Mouse (Mus musculus) kidney, adult 11 months (tissue): ENCODE data around the gene Gfra1.

Experiments used
- DNase-seq: peaks from one replicate; pipeline ENCODE4 v3.0.0; 2022

Gene Gfra1

GRCm38 (mm10) chr19:58313785-58314184 lies 141.9 kb downstream of the Gfra1 start:
- no peak for DNase-seq

GRCm38 (mm10) chr19:58312492-58312891 lies 143.2 kb downstream of the Gfra1 start:
- DNase-seq, result no peak

DNA sequence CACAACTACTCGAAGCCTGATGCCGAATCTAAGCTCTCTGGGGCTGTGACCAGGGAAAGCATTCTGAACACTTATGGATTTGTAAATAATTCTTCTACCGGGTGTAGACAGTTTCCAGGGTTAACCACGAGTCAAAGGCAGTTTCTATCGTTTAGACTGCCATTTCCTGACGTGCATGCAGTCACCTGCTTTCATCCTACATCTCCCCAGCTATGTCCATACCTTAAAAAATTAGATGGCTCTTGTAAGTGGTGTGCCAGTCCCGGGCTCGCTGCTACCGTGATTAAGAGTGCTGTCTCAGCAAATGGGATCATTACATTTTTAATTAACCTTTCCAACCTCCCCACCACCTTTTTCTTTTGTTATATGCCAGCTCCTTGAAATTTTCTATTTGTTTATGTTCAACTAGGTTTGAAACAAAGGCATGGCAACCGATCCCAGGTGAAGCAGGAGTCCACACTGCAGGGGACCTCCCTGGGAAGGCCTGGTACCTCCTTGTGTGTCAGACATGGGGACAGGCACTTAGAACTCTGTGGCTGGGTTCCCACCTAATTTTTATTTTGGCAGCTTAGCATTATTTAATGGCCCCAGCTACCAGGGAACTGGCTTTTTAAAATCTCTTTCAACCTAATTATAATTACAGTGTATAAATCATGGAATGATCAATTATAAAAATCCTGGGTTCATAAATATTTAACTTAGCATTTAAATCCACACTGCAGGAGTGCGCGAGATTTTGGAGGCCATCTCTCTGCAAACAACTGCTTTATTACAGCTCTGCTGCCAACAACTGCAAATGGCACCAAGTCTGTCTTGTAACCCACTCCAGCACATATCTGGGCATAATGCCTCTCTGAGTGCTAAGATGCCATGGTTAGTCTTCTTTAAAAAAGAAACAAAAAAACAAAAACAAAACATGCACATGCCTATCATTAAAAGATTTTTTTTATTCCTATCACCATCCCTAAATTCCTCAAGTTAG lies 145.1 kb downstream of the Gfra1 start:
- DNase-seq, result no peak

DNA sequence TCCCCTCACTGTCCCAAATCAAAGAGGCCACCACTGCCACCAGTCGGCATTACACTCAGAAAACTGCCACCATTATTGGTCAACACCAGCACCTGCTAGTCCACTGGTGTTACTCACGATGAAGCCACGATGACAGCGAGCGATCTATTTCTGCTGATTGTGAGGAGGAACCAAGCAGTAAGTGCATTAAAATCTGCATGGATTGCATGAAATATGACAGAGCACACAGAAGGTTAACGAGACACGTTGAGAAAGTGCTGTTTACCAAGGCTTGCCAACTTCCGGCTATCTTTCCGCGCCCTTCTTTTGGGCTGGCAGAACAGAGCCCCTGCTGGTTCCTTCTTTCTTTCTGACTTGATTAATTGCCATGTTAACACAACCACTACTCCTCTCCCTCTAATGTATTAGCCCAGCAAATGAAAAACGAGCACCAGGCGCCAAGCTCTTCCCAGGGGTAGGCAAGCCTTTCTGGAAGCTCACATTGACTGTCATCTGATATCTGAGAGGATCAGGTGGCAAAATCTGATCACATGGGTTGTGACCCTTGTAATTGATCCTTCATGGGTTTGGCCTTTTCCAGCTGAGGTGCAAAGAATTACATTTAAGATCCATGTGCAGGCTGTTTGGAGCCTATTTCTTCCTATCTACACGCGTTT lies 146.0 kb downstream of the Gfra1 start:
- DNase-seq, result no peak

DNA sequence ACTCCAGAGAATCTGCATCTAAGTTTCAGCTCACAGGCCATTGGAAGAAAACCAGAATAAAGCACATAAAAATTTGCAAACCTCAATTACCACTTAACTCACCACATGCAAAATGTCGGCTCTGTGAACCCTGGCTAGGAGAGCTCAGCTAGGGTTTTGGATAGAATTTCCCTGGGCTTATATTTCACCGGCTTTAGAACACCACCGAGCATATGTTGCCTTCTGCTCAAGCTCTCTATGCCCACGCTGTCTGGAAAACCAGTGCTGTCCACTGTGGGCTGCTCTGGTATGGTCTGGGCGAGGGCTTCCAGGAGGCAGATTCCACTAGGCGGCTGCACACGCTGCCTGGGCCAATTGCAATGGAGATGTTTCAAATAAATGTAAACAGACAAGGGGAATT lies 154.6 kb downstream of the Gfra1 start:
- no peak for DNase-seq

DNA sequence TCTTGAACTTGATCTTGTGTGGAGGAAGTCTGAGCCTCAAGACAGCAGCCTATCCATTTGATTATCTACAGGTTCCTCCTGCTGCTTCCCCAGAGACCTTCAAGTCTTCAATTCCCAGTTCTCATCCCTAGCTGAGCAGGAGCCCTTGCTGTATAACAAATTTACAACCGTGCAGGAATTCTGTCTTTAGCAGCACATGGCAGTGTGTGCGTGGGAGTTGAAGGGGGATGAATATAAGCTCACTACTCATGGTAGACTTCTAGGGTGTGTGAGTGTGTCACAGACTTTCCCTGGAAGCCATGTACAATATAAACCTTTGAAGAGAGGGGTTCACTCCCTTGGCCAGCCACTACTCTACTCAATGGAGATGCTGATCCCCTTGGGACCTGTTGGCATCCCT lies 157.8 kb downstream of the Gfra1 start:
- DNase-seq, result no peak

DNA sequence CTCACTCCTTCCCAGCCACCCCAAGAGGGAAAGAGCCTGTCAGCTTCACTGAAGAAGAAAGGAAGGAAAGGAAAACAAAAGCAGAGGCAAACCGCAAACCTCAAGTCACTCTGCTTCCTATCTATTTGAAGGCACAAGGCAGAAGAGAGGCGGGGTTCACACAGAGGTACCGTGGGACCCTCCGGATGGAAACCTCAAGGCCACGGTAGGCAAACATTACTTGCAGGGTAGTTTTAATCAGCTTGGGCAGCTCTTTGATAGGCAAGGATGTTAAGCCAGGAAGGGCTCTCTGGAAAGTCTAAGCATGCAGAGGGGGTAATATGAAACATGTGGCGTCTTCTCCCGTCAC lies 158.9 kb downstream of the Gfra1 start:
- DNase-seq, result no peak

DNA sequence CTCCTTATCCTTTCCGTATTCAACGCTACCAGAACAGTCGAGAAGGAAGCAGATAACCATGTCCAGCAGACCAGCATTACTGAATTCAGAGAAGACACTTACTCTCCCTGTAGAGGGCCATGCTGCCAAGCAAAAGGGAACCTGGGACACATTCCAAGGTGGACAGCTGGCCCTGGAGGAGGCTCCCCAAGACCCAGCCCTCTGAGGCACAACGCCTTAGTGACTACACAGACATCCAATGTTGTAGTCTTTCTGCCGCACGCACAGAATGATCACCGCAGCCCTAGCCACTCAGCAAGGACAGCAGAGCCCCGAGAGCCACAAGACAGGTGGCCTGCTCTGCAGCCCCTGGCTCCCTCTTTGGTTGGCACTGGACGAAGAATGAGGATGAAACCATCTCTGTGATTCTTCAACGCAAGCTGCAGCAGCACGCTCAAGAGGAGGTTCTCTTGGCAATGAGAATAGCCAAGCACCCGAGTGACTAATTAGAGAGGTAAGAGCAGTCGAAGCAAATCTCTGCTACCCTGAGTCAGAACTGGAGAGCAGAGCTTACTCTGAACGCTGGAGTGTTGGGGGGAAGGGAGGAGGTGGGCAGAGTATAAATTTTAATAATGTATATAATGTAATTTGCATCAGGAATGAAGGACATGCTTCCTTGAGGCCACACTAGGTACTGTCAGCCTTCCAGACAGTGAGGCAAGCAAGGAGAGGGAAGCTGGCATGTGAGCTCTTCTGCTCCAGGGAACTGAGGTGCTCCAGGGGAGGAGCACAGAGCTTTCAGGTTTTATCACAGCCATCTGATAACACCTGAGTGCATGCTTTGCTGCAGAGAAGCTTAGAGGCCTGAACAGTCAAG lies 159.5 kb downstream of the Gfra1 start:
- DNase-seq, result no peak

DNA sequence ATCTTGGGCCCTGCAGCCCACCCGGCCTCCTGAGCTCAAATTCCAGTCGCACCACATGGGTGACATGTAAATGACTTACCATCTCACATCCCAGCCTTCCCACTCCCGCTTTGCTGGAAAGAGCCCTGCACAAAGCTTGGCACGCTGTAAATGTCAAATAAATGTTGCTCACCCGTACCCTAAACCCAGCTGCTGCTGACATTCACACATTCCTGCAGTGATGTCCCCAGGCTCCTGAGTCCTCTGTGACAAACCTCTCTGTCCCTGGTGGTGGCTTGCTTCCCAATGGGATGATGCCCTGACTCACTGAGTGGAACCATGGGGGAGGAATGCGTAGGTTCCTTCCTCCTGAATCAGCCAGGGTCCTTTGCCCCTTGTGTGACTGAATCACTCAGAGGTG lies 167.6 kb downstream of the Gfra1 start:
- DNase-seq, result no peak

DNA sequence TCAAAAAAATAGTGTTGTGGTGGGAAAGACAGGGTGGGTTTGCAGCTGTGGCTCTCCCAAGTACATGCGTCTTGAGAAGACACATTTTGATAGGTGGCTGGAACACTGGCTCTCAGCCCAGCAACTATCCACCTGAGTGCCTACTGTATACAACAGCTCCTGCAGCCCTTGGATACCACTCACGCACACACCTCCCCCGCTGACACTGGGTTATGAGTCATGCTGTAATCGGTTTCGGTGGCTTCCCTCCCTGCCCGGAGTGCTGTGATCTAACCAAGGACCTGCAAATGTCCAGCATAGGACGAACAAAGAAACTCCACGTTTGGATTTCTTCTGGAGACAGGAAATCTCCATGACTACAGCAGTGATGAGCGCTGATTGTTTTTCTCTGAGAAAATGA lies 180.4 kb downstream of the Gfra1 start:
- no peak for DNase-seq

GRCm38 (mm10) chr19:58271815-58272214 lies 183.9 kb downstream of the Gfra1 start:
- DNase-seq, result no peak

DNA sequence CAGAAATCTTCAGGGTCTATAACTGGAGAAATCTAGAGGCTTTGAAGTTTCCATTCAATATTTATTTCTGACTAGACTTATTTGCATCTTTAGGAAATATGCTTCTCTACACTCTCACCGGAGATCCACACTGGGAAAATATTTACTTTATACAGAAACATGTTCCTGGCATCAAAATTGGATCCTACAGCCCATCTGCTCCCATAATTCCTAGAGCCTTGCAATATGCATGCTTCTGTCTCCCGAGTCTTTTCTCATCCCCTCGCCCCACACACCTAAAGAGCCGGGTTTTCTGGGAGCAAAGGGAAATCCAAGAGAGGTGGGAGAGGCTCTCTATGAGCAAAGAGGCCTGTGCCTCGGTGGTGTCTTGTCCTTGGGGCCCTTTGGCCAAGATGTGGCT lies 184.9 kb downstream of the Gfra1 start:
- DNase-seq, result no peak

GRCm38 (mm10) chr19:58268476-58268875 lies 187.2 kb downstream of the Gfra1 start:
- DNase-seq, result no peak

DNA sequence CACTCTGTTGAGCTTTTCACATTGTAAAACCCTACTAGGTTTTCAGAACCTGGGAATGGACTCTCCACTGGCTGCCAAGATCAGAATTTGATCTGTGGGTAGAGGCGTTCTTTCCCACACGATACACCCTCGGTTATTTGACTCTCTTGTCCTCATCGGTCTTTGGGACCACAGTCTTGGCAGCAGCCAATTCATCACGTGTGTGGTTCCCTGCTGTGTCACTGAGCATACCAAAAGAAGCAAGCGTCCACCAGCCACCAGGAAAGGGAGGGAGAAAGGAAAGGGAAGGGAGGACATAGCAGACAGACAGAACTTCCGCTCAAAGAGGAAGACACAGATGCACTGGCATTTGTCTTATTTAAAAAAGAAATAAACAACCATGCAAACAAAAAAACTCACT lies 189.1 kb downstream of the Gfra1 start:
- DNase-seq, result no peak

DNA sequence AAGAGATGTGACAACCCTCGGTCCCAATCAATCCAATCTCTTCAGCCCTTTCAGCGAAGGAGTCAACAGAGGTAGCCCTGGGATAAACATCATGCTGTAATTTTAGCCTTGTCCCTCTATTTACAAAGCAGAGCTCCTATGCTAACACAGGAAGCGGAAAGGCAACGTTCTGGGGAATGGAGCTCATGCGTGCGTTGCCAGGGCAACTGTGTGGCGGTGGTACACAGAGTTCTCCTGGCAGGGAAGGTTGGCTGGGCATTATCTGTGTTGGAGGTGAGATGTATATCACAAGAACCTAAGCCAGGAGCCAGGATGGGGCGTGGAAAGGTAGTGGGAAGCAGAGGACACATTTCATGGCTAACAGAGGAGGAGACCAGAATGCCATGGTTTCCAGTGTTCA lies 194.8 kb downstream of the Gfra1 start:
- DNase-seq, result no peak

DNA sequence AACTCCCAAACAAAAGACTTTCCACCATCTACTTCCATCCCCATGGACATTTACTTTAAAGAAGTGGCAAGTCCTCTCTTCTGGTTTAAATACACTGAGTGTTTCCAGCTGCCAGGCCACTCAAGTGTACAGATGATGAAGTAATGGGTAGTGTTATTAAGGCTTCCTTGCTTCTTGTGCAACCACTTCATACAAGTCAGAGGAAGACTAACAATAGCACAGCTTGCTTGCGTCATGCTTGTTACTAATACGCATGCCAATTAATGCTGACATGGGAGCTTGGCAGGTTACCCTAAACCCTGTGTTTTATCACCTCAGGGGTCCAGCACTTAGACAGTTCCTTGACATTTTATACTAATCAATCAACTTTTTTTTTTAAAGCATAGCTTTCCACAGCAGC lies 196.5 kb downstream of the Gfra1 start:
- DNase-seq, result no peak

- DNase-seq, result no peak
These were observed 199.2 kb downstream of the Gfra1 start for GRCm38 (mm10) chr19:58256485-58256884.

DNA sequence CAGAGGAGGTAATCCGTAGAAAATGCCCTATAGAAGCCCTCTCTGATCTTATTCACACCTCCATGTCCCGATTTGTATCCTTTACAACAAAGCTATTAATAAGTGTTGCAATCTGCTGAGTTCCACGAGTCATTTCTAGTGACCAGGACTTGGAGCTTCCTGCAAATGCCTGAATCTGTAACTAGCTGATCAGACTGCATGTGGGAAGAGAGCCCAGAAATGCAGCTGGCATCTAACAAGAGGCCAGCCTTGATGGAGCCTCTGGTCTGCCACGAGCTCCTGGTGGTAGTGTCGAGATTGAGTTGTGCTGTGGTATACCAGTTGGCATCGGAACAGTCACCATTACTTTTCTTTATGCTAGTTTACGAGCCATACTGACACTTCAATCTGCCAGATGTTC lies 200.3 kb downstream of the Gfra1 start:
- DNase-seq, result no peak

- DNase-seq, result no peak
These were observed 201.5 kb downstream of the Gfra1 start for GRCm38 (mm10) chr19:58254172-58254571.

- no peak for DNase-seq
These were observed 204.0 kb downstream of the Gfra1 start for GRCm38 (mm10) chr19:58251698-58252097.

GRCm38 (mm10) chr19:58251095-58251494 lies 204.6 kb downstream of the Gfra1 start:
- no peak for DNase-seq

GRCm38 (mm10) chr19:58250237-58250636 lies 205.5 kb downstream of the Gfra1 start:
- DNase-seq, result no peak

DNA sequence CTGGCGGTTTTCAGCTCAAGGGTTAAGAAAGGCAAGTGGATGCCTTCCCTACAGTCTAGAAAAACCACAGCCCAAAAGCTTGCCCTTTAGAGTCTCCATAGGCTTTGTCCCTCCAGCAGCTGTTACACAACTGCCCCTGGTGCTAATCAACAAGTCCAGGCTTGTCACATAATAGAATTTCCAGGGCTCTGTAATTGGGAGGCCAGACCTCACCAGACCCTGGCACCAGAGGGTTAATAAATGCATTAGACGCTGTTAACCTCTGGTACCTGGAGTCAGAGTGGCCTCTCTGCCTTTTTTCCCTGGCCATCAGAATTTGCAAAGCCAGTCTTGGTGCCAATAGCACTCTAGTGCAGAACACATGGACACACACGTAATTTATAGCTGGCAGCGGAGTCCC lies 211.6 kb downstream of the Gfra1 start:
- DNase-seq, result no peak

GRCm38 (mm10) chr19:58243604-58244003 lies 212.1 kb downstream of the Gfra1 start:
- no peak for DNase-seq
